Mouse (Mus musculus) midbrain, embryonic 14.5 days (tissue): ENCODE measurements at regions not wholly inside any gene's neighbourhood (a gene's known extent, or its start where the extent isn't known, plus 50 kb on each side); places are given as distances from the start of the nearest gene placed in this dataset.
A peak's percentile ranks its signal among the peaks of the same experiment; 100 is the strongest.

ENCODE experiments used
- ATAC-seq: fragments of 200-750 bp; cut with Nextera tagmentation; 2 replicates; pipeline ENCODE4 v1.8.0; 2017; ENCODE audit warnings: moderate number of reproducible peaks, moderate library complexity; ENCODE audit not compliant: low FRiP score, low TSS enrichment
- DNase-seq: peaks from one replicate; pipeline ENCODE4 v3.0.0-alpha.2; 2015
- H3K27ac ChIP-seq: fragments of 300-500 bp; sonication (generic); replicated peaks from 2 replicates; pipeline ENCODE4 v1.5.1; 2014; ENCODE audit warnings: mild to moderate bottlenecking, low read depth, low read length, moderate library complexity
- H3K27me3 ChIP-seq: fragments of 300-500 bp; sonication (generic); 2 replicates; pipeline ENCODE4 v1.6.1; 2014; ENCODE audit warnings: low read length, control low read depth, mixed read lengths; ENCODE audit not compliant: control insufficient read depth, insufficient read depth
- H3K36me3 ChIP-seq: fragments of 300-500 bp; sonication (generic); 2 replicates; pipeline ENCODE4 v1.6.1; 2014; ENCODE audit warnings: low read length, control low read depth; ENCODE audit not compliant: control insufficient read depth, insufficient read depth
- H3K4me1 ChIP-seq: fragments of 300-500 bp; sonication (generic); 2 replicates; pipeline ENCODE4 v1.6.1; 2014; ENCODE audit warnings: mild to moderate bottlenecking, antibody characterized with exemption, low read length, control low read depth; ENCODE audit not compliant: control insufficient read depth, insufficient read depth
- H3K4me2 ChIP-seq: fragments of 300-500 bp; sonication (generic); 2 replicates; pipeline ENCODE4 v1.6.1; 2014; ENCODE audit warnings: mild to moderate bottlenecking, low read length, moderate library complexity
- H3K4me3 ChIP-seq: fragments of 300-500 bp; sonication (generic); replicated peaks from 2 replicates; pipeline ENCODE4 v1.5.1; 2014; ENCODE audit warnings: low read depth, low read length
- H3K9ac ChIP-seq: fragments of 300-500 bp; sonication (generic); replicated peaks from 2 replicates; pipeline ENCODE4 v1.6.1; 2014; ENCODE audit warnings: mild to moderate bottlenecking, low read length, moderate library complexity
- H3K9me3 ChIP-seq: fragments of 300-500 bp; sonication (generic); 2 replicates; pipeline ENCODE4 v1.6.1; 2016; ENCODE audit warnings: low read length, control low read depth, mixed read lengths; ENCODE audit not compliant: control insufficient read depth
- WGBS: fragments of 180-500 bp; shearing (Covaris S2); extraction: QIAGEN DNeasy Blood & Tissue Kit; methylation state at CpG from one replicate; pipeline ENCODE4 v1.1.7; 2014; 5-methylcytosine and 5-hydroxymethylcytosine counted together

DNA sequence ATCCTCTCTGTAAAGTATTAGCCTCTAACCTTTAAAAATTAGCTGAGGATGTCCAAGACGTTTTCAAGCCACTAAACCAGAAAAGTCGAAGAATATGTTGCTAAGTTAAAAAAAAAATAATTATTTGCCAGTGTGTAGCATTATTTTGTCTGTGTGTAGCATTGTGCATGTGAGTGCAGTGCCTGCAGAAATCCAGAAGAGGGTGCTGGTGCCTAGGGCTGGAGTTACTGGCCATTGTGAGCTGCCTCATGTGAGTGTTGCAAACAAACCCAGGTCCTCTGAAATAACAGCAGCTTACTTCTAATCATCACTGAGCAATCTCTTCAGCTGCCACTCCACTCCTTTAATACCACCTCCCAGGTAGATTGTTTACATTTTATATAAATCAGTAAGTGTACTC lies 345.0 kb downstream of the Ttll7 start:
- DNase-seq (peak; percentile 30), ATAC-seq (no peak)
- Histone ChIP-seq H3K9me3 (no peaks in the 10 kb centered on the region), H3K27me3 (no peaks in the 10 kb centered on the region), H3K36me3 (no peaks in the 10 kb centered on the region), H3K27ac (no peak overlapping the region), H3K4me1 (no peaks in the 10 kb centered on the region), H3K4me3 (no peak overlapping the region), H3K4me2 (no peak overlapping the region), H3K9ac (no peak overlapping the region)
- 64% methylated on average over 2 of the region's 2 CpGs for WGBS

DNA sequence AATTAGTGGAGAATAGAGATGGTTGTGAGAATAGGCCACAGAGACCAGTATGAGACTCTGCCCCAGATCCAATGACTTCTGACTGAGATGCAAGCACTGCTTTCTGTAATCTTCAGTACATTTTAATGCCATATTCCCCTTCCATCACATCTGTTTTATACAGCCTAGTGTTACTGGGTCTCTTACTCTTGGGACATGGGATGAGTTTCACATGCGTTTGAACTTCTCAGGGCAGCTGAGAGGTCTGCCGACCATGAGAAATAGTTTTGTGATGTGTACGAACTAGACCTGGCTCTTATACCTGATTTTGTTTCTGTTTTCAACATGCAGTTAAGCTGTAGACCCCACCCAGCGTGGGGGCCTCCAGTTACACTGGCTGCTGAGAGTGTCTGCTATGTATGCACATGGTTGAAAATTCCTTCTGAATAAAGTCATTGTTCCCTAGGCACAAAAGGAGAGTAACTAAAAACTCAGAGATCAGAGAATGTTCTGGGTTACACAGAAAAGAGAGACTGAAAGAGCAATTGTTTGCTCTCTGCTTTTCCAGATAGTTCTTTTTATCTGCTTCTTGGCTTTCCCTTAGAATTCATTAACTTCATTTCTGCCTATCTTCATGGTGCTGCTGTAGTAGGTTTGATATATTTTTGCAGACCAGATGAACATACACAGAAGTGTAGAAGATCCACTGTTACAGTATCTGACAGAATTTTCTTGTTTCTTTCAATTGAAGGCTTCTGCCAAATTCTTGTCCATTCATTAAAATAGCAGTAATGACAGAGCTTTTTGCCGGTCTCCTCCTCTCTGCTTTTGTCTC lies 359.2 kb downstream of the Ttll7 start:
- H3K9me3 ChIP-seq: no peaks in the 10 kb centered on the region
- no peaks in the 10 kb centered on the region for H3K4me1 ChIP-seq
- ATAC-seq: no peak
- H3K9ac ChIP-seq: no peak overlapping the region
- no peak overlapping the region for H3K27ac ChIP-seq
- no peak for DNase-seq
- H3K4me3 ChIP-seq: no peak overlapping the region
- H3K4me2 ChIP-seq: no peak overlapping the region
- H3K36me3 ChIP-seq: no peaks in the 10 kb centered on the region
- 52% methylated on average over 5 of the region's 5 CpGs for WGBS
- no peaks in the 10 kb centered on the region for H3K27me3 ChIP-seq

DNA sequence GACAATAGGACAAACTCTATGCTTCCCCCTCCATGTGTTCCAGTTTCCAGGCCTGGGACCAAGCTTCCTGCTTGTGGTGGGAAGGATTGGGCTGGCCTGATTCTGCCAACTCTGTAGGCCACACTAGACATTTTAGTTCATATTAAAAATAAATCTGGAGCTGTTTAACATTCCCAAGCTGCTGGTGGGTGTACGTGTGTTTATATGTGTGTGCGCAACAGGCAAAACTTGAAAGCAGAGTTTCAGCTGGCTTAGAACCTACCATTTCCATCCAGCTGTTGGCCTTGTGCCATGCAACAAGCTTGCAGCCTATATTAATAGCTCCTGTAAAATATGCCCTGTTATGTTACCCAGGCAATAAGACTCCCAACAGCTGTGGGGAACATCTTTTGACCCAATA lies 376.5 kb downstream of the Ttll7 start:
- Histone ChIP-seq H3K4me2 (no peak overlapping the region), H3K9ac (no peak overlapping the region), H3K4me3 (no peak overlapping the region), H3K27me3 (no peaks in the 10 kb centered on the region), H3K27ac (no peak overlapping the region), H3K9me3 (no peaks in the 10 kb centered on the region), H3K4me1 (no peaks in the 10 kb centered on the region), H3K36me3 (no peaks in the 10 kb centered on the region)
- ATAC-seq: no peak
- DNase-seq: no peak
- WGBS: 95% methylated on average over 2 of the region's 2 CpGs

DNA sequence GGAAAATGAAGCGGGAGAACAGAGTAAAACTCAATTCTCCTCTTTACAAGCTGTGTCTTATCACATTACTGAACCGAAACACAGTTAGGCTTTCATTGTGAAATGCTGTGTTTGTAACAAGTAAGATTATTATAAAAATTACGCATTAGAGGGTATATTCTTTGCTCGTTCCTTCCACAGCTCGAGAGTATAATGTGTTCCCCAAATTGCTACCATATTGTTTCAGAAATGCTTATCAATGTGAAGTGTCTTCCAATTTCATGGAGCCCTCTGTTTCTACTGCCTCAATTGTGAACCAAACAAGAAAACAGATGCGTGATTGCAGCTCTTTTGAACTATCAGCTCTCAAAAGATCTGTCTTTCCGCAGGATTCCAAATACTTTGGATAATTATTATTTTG lies 378.4 kb downstream of the Ttll7 start:
- H3K9me3 ChIP-seq: no peaks in the 10 kb centered on the region
- no peak overlapping the region for H3K9ac ChIP-seq
- no peak overlapping the region for H3K27ac ChIP-seq
- H3K36me3 ChIP-seq: no peaks in the 10 kb centered on the region
- H3K27me3 ChIP-seq: no peaks in the 10 kb centered on the region
- 84% methylated on average over 7 of the region's 7 CpGs for WGBS
- no peak overlapping the region for H3K4me2 ChIP-seq
- DNase-seq (no peak), ATAC-seq (no peak)
- no peak overlapping the region for H3K4me3 ChIP-seq
- no peaks in the 10 kb centered on the region for H3K4me1 ChIP-seq

DNA sequence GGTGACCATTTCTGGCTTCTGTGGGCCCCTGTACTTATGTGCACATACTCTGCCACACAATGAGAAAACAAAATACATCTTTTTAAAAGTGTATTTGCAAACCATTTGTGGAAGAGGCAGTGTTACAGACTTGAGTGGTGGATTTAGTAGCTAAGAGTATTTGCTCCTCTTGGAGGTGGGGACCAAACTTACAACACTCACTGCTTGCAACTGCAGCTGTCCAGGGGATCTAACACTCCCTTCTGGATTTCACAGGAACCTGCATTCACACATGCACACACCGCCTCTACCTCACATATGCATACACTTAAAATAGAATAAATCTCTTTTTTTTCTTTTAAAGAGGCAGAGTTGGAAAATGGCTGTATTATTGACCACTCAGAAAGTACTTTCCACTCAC lies 386.2 kb downstream of the Ttll7 start:
- Histone ChIP-seq H3K9ac (no peak overlapping the region), H3K9me3 (no peaks in the 10 kb centered on the region), H3K36me3 (no peaks in the 10 kb centered on the region), H3K4me3 (no peak overlapping the region), H3K27ac (no peak overlapping the region), H3K4me1 (no peaks in the 10 kb centered on the region), H3K27me3 (no peaks in the 10 kb centered on the region), H3K4me2 (no peak overlapping the region)
- no peak for ATAC-seq
- WGBS: 94% methylated on average over 1 of the region's 1 CpGs
- no peak for DNase-seq

DNA sequence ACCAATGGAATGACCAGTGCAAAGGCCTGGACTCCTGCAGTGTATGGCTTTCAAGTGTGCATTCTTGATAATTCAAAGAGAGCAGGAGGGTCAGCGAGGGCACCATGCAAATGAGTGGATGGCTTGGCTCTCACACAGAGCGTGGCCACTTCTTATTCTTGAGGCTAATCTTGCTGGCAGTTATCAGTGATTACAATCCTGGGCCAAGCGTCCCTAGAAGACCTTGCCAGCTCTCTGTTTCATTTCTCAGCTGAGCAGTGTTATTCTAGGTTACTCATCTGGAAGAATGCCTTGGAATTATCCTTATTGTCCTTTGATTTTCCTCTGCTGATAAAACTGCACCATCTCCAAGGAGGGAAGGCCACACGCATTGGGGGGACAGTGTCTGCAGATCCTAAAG lies 388.5 kb downstream of the Ttll7 start:
- Histone ChIP-seq H3K4me1 (no peaks in the 10 kb centered on the region), H3K36me3 (no peaks in the 10 kb centered on the region), H3K9ac (no peak overlapping the region), H3K4me2 (no peak overlapping the region), H3K27ac (no peak overlapping the region), H3K27me3 (no peaks in the 10 kb centered on the region), H3K4me3 (no peak overlapping the region), H3K9me3 (no peaks in the 10 kb centered on the region)
- DNase-seq (no peak), ATAC-seq (no peak)
- WGBS: 15% methylated on average over 4 of the region's 4 CpGs

DNA sequence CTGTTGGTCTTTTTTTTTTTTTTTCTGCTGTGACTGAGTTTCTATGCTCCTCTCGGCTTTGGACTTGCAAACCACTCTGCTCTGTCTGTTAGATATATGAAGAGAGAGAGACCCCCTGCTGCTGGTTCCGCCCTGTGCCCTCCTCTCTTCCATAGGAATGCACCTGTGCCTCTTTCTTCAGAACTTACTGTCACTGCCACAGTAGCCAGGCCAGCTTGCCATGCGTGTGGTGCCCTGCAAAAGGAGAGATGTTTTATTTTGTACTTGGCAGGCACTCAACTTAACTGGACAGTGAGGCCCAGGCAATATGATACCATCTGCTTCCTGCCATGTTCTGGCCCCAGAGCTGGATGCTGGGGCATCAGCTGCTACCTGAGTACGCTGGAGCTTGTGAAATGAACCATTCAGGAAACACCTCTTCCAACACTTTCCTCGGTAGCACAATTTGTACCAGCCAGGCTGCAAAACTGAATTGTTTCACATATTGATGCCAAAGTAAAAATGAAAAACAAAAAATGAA lies 392.8 kb downstream of the Ttll7 start:
- WGBS: 74% methylated on average over 5 of the region's 5 CpGs
- no peak overlapping the region for H3K4me3 ChIP-seq
- no peaks in the 10 kb centered on the region for H3K27me3 ChIP-seq
- ATAC-seq (no peak), DNase-seq (no peak)
- no peak overlapping the region for H3K9ac ChIP-seq
- no peaks in the 10 kb centered on the region for H3K9me3 ChIP-seq
- no peak overlapping the region for H3K27ac ChIP-seq
- H3K4me2 ChIP-seq: no peak overlapping the region
- H3K36me3 ChIP-seq: no peaks in the 10 kb centered on the region
- no peaks in the 10 kb centered on the region for H3K4me1 ChIP-seq

DNA sequence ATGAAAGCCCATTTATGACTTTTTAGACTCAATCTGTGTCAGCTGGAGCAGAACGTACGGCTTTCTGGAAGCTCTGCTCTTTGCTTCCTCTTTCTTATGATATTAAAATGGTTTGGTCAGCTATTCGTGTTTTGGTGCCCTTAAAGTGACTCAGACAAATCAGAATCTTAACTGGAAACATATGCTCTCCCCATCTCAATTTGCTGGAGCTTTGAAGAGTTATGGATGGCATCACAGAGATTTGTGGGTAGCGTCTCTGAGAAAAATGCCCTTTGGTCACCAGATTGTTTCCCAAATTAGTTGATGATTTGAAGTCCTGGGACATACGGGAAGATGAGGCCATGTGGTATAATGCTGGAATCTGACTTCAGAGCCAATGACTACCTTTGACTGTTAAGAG lies 394.0 kb downstream of the Ttll7 start:
- DNase-seq (no peak), ATAC-seq (no peak)
- Histone ChIP-seq H3K9ac (no peak overlapping the region), H3K4me3 (no peak overlapping the region), H3K36me3 (no peaks in the 10 kb centered on the region), H3K9me3 (no peaks in the 10 kb centered on the region), H3K4me2 (no peak overlapping the region), H3K4me1 (no peaks in the 10 kb centered on the region), H3K27me3 (no peaks in the 10 kb centered on the region), H3K27ac (no peak overlapping the region)
- WGBS: 93% methylated on average over 5 of the region's 5 CpGs

DNA sequence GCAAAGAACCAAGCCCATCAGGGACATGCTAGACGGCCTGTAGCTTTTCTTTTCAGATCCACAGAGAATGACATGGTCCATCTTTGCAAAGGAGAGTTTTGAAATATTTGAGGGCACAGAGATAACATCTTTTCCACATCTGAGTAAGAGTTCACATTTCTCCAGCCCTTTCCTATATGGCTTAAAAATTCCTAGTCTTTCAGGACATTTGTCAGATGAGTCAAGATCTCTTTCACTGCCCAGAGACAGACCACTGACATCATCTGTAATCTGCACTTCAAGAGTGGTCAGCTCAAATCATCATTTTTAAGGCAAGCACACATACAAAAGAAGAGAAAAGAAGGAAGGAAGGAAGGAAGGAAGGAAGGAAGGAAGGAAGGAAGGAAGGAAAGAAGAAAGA lies 397.3 kb downstream of the Ttll7 start:
- DNase-seq: no peak
- Histone ChIP-seq H3K9ac (no peak overlapping the region), H3K4me1 (0 out of 2 replicates have a peak, but pooled peaks cover 9% of the 10 kb centered on the region), H3K36me3 (no peaks in the 10 kb centered on the region), H3K27ac (no peak overlapping the region), H3K27me3 (no peaks in the 10 kb centered on the region), H3K4me2 (no peak overlapping the region), H3K4me3 (no peak overlapping the region), H3K9me3 (no peaks in the 10 kb centered on the region)
- 85% methylated on average over 1 of the region's 1 CpGs for WGBS
- ATAC-seq: no peak
